Mouse (Mus musculus): ENCODE measurements at regions not wholly inside any gene's neighbourhood (a gene's known extent, or its start where the extent isn't known, plus 50 kb on each side); places are given as distances from the start of the nearest gene placed in this dataset.

DNA sequence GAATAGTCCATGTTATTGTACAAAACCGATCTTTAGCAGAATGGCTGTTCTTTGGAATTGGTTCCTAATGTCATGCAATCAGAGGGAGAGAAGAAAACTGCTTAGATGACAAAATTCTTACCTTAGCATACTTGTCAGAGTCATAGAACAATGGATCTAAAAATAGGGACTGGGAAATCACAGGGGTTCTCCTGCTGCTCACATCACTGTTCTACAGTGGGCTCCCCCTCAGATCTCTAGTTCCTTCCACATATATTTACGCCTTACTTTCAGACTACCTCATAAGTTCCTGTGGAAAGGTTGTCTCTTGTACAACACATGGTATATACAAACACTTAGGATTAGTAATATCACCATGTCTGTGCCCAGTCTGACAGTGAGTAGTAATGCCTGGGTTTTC lies 495.9 kb upstream of the Gm10131 start:
- Histone ChIP-seq H3K4me3 (ENCODE audit: insufficient read depth in 1 of 2, low read depth in 1 of 2, low read length in 2 of 2, poor library complexity in 1 of 2, severe bottlenecking in 1 of 2) (no peak overlapping the region), H3K36me3 (ENCODE audit: control insufficient read depth, insufficient read depth, low read length, poor library complexity, severe bottlenecking) (no peaks in the 10 kb centered on the region), H3K4me1 (ENCODE audit: control insufficient read depth in 2 of 2, insufficient read depth in 2 of 2, low read length in 2 of 2, poor library complexity in 1 of 2) (no peaks in the 10 kb centered on the region), H3K27ac (ENCODE audit: insufficient read depth, low read depth, low read length, poor library complexity, severe bottlenecking) (no peak overlapping the region), H3K9ac (ENCODE audit: insufficient read depth, low read depth, low read length, poor library complexity, severe bottlenecking) (no peak overlapping the region), H3K9me3 (ENCODE audit: control insufficient read depth, insufficient read depth, low read depth, low read length) (no peaks in the 10 kb centered on the region)
- in situ Hi-C loops (cut with MboI; ENCODE audit: low sequenced_read_pairs in 2 of 2, unreplicated experiment in 2 of 2), result no loop called here
- TF ChIP-seq HCFC1 (IDR thresholded peaks at IDR 0.05; ENCODE audit: borderline replicate concordance, insufficient read depth, low read length) (no peak), CHD2 (IDR thresholded peaks at IDR 0.05; ENCODE audit: low read depth, low read length) (no peak), ZC3H11A (IDR thresholded peaks at IDR 0.05; ENCODE audit: borderline replicate concordance, low read depth, low read length) (no peak), MAFK (IDR thresholded peaks at IDR 0.05; ENCODE audit: insufficient read depth, low read depth, low read length) (no peak), ZNF384 (IDR thresholded peaks at IDR 0.05; ENCODE audit: low read depth, low read length) (no peak)
- no peak for DNase-seq (ENCODE audit: low read depth, low spot score)

DNA sequence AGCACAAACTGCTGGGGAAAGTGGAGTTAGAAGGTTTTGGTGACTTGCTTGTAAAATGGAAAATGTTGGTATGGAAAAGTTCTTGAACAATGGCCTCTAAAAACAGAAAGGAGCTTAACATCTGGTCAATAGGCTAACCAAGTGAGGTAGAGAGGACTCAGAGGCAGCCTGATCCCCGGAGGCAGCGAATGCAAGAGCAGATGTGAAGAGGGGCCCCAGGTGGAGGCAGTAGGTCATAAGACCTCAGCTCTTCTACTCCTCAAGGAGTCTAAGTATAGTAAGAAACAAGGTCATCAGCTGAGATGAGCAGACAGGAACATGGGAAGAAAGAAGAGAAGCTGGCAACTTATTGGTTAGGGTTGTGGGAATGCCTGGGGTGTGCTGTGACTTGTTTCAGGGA lies 493.5 kb upstream of the Gm10131 start:
- Histone ChIP-seq H3K36me3 (ENCODE audit: control insufficient read depth, insufficient read depth, low read length, poor library complexity, severe bottlenecking) (no peaks in the 10 kb centered on the region), H3K27ac (ENCODE audit: insufficient read depth, low read depth, low read length, poor library complexity, severe bottlenecking) (no peak overlapping the region), H3K9me3 (ENCODE audit: control insufficient read depth, insufficient read depth, low read depth, low read length) (no peaks in the 10 kb centered on the region), H3K4me1 (ENCODE audit: control insufficient read depth in 2 of 2, insufficient read depth in 2 of 2, low read length in 2 of 2, poor library complexity in 1 of 2) (no peaks in the 10 kb centered on the region), H3K4me3 (ENCODE audit: insufficient read depth in 1 of 2, low read depth in 1 of 2, low read length in 2 of 2, poor library complexity in 1 of 2, severe bottlenecking in 1 of 2) (no peak overlapping the region), H3K9ac (ENCODE audit: insufficient read depth, low read depth, low read length, poor library complexity, severe bottlenecking) (no peak overlapping the region)
- no peak for DNase-seq (ENCODE audit: low read depth, low spot score)
- TF ChIP-seq ZNF384 (IDR thresholded peaks at IDR 0.05; ENCODE audit: low read depth, low read length), result no peak
- no peak for TF ChIP-seq ZC3H11A (IDR thresholded peaks at IDR 0.05; ENCODE audit: borderline replicate concordance, low read depth, low read length)
- no peak for TF ChIP-seq HCFC1 (IDR thresholded peaks at IDR 0.05; ENCODE audit: borderline replicate concordance, insufficient read depth, low read length)
- TF ChIP-seq MAFK (IDR thresholded peaks at IDR 0.05; ENCODE audit: insufficient read depth, low read depth, low read length), result no peak
- no peak for TF ChIP-seq CHD2 (IDR thresholded peaks at IDR 0.05; ENCODE audit: low read depth, low read length)
- in situ Hi-C loops (cut with MboI; ENCODE audit: low sequenced_read_pairs in 2 of 2, unreplicated experiment in 2 of 2), result no loop called here

GRCm38 (mm10) chr8:34604581-34604980 lies 493.0 kb upstream of the Gm10131 start:
- no peak overlapping the region for H3K9ac ChIP-seq (ENCODE audit: insufficient read depth, low read depth, low read length, poor library complexity, severe bottlenecking)
- H3K4me3 ChIP-seq (ENCODE audit: insufficient read depth in 1 of 2, low read depth in 1 of 2, low read length in 2 of 2, poor library complexity in 1 of 2, severe bottlenecking in 1 of 2), result no peak overlapping the region
- no peaks in the 10 kb centered on the region for H3K4me1 ChIP-seq (ENCODE audit: control insufficient read depth in 2 of 2, insufficient read depth in 2 of 2, low read length in 2 of 2, poor library complexity in 1 of 2)
- TF ChIP-seq HCFC1 (IDR thresholded peaks at IDR 0.05; ENCODE audit: borderline replicate concordance, insufficient read depth, low read length), result no peak
- TF ChIP-seq CHD2 (IDR thresholded peaks at IDR 0.05; ENCODE audit: low read depth, low read length), result no peak
- no peak for TF ChIP-seq ZNF384 (IDR thresholded peaks at IDR 0.05; ENCODE audit: low read depth, low read length)
- TF ChIP-seq ZC3H11A (IDR thresholded peaks at IDR 0.05; ENCODE audit: borderline replicate concordance, low read depth, low read length), result no peak
- TF ChIP-seq MAFK (IDR thresholded peaks at IDR 0.05; ENCODE audit: insufficient read depth, low read depth, low read length), result no peak
- in situ Hi-C loops (cut with MboI; ENCODE audit: low sequenced_read_pairs in 2 of 2, unreplicated experiment in 2 of 2), result no loop called here
- no peak overlapping the region for H3K27ac ChIP-seq (ENCODE audit: insufficient read depth, low read depth, low read length, poor library complexity, severe bottlenecking)
- DNase-seq (ENCODE audit: low read depth, low spot score), result no peak
- no peaks in the 10 kb centered on the region for H3K36me3 ChIP-seq (ENCODE audit: control insufficient read depth, insufficient read depth, low read length, poor library complexity, severe bottlenecking)
- no peaks in the 10 kb centered on the region for H3K9me3 ChIP-seq (ENCODE audit: control insufficient read depth, insufficient read depth, low read depth, low read length)

DNA sequence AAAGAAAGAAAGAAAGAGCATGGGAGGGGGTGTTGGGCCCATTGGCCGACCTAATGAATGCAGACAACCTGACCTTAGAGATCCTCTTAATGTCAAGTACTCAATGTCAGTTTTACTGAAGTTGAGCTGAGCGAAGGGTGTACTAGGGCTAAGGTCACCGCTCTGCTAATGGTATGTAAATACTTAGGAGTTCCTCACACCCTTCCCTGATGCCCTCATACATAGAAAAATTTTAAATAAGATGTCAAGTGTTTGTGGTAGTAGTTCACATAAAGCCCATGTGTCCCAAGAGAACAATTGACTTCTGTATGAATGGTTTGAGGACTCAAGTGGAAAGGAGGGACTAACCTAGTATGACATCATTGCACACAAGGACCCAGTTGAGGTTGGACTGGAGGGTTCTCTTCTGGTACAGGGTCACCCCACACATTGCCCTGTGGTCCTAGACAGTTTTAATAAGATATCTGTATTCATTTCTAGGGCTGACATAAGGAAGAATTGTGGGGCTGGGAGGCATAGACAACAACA lies 490.0 kb upstream of the Gm10131 start:
- no peak overlapping the region for H3K9ac ChIP-seq (ENCODE audit: insufficient read depth, low read depth, low read length, poor library complexity, severe bottlenecking)
- no peak for TF ChIP-seq ZNF384 (IDR thresholded peaks at IDR 0.05; ENCODE audit: low read depth, low read length)
- TF ChIP-seq CHD2 (IDR thresholded peaks at IDR 0.05; ENCODE audit: low read depth, low read length), result no peak
- TF ChIP-seq ZC3H11A (IDR thresholded peaks at IDR 0.05; ENCODE audit: borderline replicate concordance, low read depth, low read length), result no peak
- TF ChIP-seq MAFK (IDR thresholded peaks at IDR 0.05; ENCODE audit: insufficient read depth, low read depth, low read length), result no peak
- TF ChIP-seq HCFC1 (IDR thresholded peaks at IDR 0.05; ENCODE audit: borderline replicate concordance, insufficient read depth, low read length), result no peak
- no peak overlapping the region for H3K4me3 ChIP-seq (ENCODE audit: insufficient read depth in 1 of 2, low read depth in 1 of 2, low read length in 2 of 2, poor library complexity in 1 of 2, severe bottlenecking in 1 of 2)
- in situ Hi-C loops (cut with MboI; ENCODE audit: low sequenced_read_pairs in 2 of 2, unreplicated experiment in 2 of 2), result no loop called here
- no peaks in the 10 kb centered on the region for H3K4me1 ChIP-seq (ENCODE audit: control insufficient read depth in 2 of 2, insufficient read depth in 2 of 2, low read length in 2 of 2, poor library complexity in 1 of 2)
- no peaks in the 10 kb centered on the region for H3K9me3 ChIP-seq (ENCODE audit: control insufficient read depth, insufficient read depth, low read depth, low read length)
- no peaks in the 10 kb centered on the region for H3K36me3 ChIP-seq (ENCODE audit: control insufficient read depth, insufficient read depth, low read length, poor library complexity, severe bottlenecking)
- no peak overlapping the region for H3K27ac ChIP-seq (ENCODE audit: insufficient read depth, low read depth, low read length, poor library complexity, severe bottlenecking)
- DNase-seq (ENCODE audit: low read depth, low spot score), result no peak

- in situ Hi-C loops (cut with MboI; ENCODE audit: low sequenced_read_pairs in 2 of 2, unreplicated experiment in 2 of 2), result no loop called here
- TF ChIP-seq MAFK (IDR thresholded peaks at IDR 0.05; ENCODE audit: insufficient read depth, low read depth, low read length), result no peak
- TF ChIP-seq CHD2 (IDR thresholded peaks at IDR 0.05; ENCODE audit: low read depth, low read length), result no peak
- TF ChIP-seq HCFC1 (IDR thresholded peaks at IDR 0.05; ENCODE audit: borderline replicate concordance, insufficient read depth, low read length), result no peak
- TF ChIP-seq ZC3H11A (IDR thresholded peaks at IDR 0.05; ENCODE audit: borderline replicate concordance, low read depth, low read length), result no peak
- no peak for TF ChIP-seq ZNF384 (IDR thresholded peaks at IDR 0.05; ENCODE audit: low read depth, low read length)
- Histone ChIP-seq H3K9ac (ENCODE audit: insufficient read depth, low read depth, low read length, poor library complexity, severe bottlenecking) (no peak overlapping the region), H3K36me3 (ENCODE audit: control insufficient read depth, insufficient read depth, low read length, poor library complexity, severe bottlenecking) (no peaks in the 10 kb centered on the region), H3K27ac (ENCODE audit: insufficient read depth, low read depth, low read length, poor library complexity, severe bottlenecking) (no peak overlapping the region), H3K4me3 (ENCODE audit: insufficient read depth in 1 of 2, low read depth in 1 of 2, low read length in 2 of 2, poor library complexity in 1 of 2, severe bottlenecking in 1 of 2) (no peak overlapping the region), H3K4me1 (ENCODE audit: control insufficient read depth in 2 of 2, insufficient read depth in 2 of 2, low read length in 2 of 2, poor library complexity in 1 of 2) (no peaks in the 10 kb centered on the region), H3K9me3 (ENCODE audit: control insufficient read depth, insufficient read depth, low read depth, low read length) (no peaks in the 10 kb centered on the region)
- no peak for DNase-seq (ENCODE audit: low read depth, low spot score)
These were observed 489.3 kb upstream of the Gm10131 start for GRCm38 (mm10) chr8:34600880-34601279.

All from ES-E14 (cell line).